In the genomic region with DNA sequence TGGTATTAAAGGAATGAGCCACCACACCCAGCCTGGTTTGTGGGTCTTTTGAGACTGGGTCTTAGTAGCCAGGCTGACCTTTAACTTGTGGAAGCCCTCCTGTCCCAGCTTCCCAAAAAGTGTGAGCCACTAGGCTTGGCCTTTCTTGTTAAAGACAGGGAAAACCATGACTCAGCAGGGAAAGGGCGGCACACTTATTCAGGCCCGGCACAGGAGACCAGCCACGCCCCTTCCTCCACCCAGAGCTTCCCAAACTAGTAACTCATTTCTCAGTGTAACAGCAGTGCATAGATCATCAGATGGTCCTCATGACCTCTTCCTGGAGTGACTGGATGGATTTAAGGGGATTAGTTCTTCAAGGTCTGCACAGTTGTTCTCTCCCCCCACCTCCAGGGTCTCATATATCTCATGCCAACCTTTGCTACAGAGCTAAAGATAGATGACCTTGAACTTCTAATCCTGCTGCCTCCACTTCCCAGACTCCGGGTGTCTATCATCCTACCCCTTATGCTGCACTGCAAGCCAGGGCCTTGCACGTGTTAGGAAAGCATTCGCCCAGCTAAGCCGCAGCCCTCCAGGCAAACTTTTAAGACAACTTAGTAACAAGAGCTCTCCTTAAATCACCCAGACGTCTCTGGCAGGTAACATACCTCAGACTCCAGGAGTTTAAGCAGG, we compare ENCODE assay signal across 8 mouse cellular contexts. TPM values are rescaled to one million over a fixed set of nuclear protein-coding genes. Genes with fewer than 3 reads are reported as not detected.
DNase-seq lines count a peak whose midpoint lies in the region; ATAC-seq and TF ChIP-seq lines count a peak whose summit lies in the region.

No protein-coding gene starts in this region.

- no peaks in the 10 kb centered on the region for H3K36me3 ChIP-seq in heart, adult 2 months (ENCODE audit: control insufficient read depth, insufficient read depth, low read length)
- H3K36me3 ChIP-seq in heart, embryonic 15.5 days = no peaks in the 10 kb centered on the region
- no peaks in the 10 kb centered on the region for H3K36me3 ChIP-seq in liver, embryonic 13.5 days

- H3K4me3 ChIP-seq in heart, adult 2 months = no peak overlapping the region
- H3K4me3 ChIP-seq in heart, embryonic 15.5 days = no peak overlapping the region
- 0 out of 2 replicates have a peak overlapping the region, but pooled peaks have one; percentile 3 for H3K4me3 ChIP-seq in liver, embryonic 13.5 days (replicated peaks)

- H3K4me2 ChIP-seq in heart, embryonic 15.5 days = no peak overlapping the region
- H3K4me2 ChIP-seq in liver, embryonic 13.5 days = peak overlapping the region; percentile 81

- peak overlapping the region; percentile 1 for H3K27ac ChIP-seq in heart, adult 2 months
- peak overlapping the region; percentile 63 for H3K27ac ChIP-seq in heart, embryonic 15.5 days
- peak overlapping the region; percentile 67 for H3K27ac ChIP-seq in liver, embryonic 13.5 days

- peaks cover 9% of the 10 kb centered on the region for H3K4me1 ChIP-seq in heart, adult 2 months (ENCODE audit: control insufficient read depth, insufficient read depth, low read length)
- peaks cover 34% of the 10 kb centered on the region for H3K4me1 ChIP-seq in heart, embryonic 15.5 days (replicated peaks)
- H3K4me1 ChIP-seq in liver, embryonic 13.5 days (replicated peaks) = peaks cover 55% of the 10 kb centered on the region

- peak in 1 of 2 experiments; percentile 49 for DNase-seq in heart, adult 2 months
- no peak for DNase-seq in heart, postnatal 14 days
- peak; percentile 93 for DNase-seq in ZHBTc4 (ENCODE audit: low read depth, low spot score)
- DNase-seq in liver, embryonic 13.5 days = peak; percentile 51
- DNase-seq in right cerebral cortex, adult 18-20 months = no peak
- no peak for DNase-seq in right cerebral cortex, postnatal 14 days
- no peak for DNase-seq in cerebellum, postnatal 4 days (ENCODE audit: low spot score in 2 of 2)

- TF ChIP-seq CTCF in heart, adult 2 months (IDR thresholded peaks at IDR 0.05) = no peak

- H3K9me3 ChIP-seq in heart, embryonic 15.5 days (replicated peaks) = no peaks in the 10 kb centered on the region
- no peaks in the 10 kb centered on the region for H3K9me3 ChIP-seq in liver, embryonic 13.5 days (replicated peaks)

- no peaks in the 10 kb centered on the region for H3K79me2 ChIP-seq in heart, adult 2 months (replicated peaks; ENCODE audit: control insufficient read depth, insufficient read depth, low read length)

- WGBS in heart, adult 2 months = 47% methylated on average over 8 of the region's 8 CpGs
- 38% methylated on average over 8 of the region's 8 CpGs for WGBS in heart, embryonic 15.5 days
- 45% methylated on average over 8 of the region's 8 CpGs for WGBS in liver, embryonic 13.5 days (ENCODE audit: insufficient replicate concordance)

- H3K27me3 ChIP-seq in heart, adult 2 months (ENCODE audit: control insufficient read depth, insufficient read depth, low read length) = no peaks in the 10 kb centered on the region
- H3K27me3 ChIP-seq in heart, embryonic 15.5 days = no peaks in the 10 kb centered on the region
- 0 out of 2 replicates have a peak, but pooled peaks cover 2% of the 10 kb centered on the region for H3K27me3 ChIP-seq in liver, embryonic 13.5 days

- no peak overlapping the region for H3K9ac ChIP-seq in heart, adult 2 months (ENCODE audit: low read depth, low read length)
- no peak overlapping the region for H3K9ac ChIP-seq in heart, embryonic 15.5 days
- H3K9ac ChIP-seq in liver, embryonic 13.5 days = peak overlapping the region; percentile 85

- no peak for TF ChIP-seq POLR2A in heart, adult 2 months (IDR thresholded peaks at IDR 0.05; ENCODE audit: insufficient read depth, low read depth, low read length)

- 0 out of 2 replicates have a peak, but pooled peaks have one; percentile 18 for TF ChIP-seq EP300 in heart, adult 2 months (IDR thresholded peaks at IDR 0.05; ENCODE audit: insufficient read depth, low read depth, low read length)

- intact Hi-C loops in heart, adult 2 months (cut with DNase I) = no loop called here
- intact Hi-C loops in heart, postnatal 14 days (cut with DNase I) = loop anchor here (5.0 kb wide), 1 partner anchor 250 kb away; no protein-coding TSS in a partner anchor

- no peak for ATAC-seq in heart, embryonic 15.5 days (replicated peaks; ENCODE audit: insufficient number of reproducible peaks, insufficient read depth, low FRiP score, low read depth)
- peak; percentile 51 for ATAC-seq in liver, embryonic 13.5 days (ENCODE audit: low read depth)

RNA-seq across cellular contexts. Expression of a gene that starts 38.1 kb away (rescaled TPM):
- 1 to 10 TPM; 4.4 to 5.8 TPM for total RNA-seq in heart, adult 2 months (2021)
- 9.8 and 12.0 TPM in 2 replicates for polyA plus RNA-seq in heart, adult 2 months (2012; rRNA removed)
- 10 to 100 TPM; 12.9 to 13.9 TPM for total RNA-seq in heart, postnatal 14 days (2021)
- polyA plus RNA-seq in heart, embryonic 15.5 days (2015; fragmentation: Nextera tagmentation; extraction: Ambion mirVana) = 19.3 and 22.2 TPM in 2 replicates
- 1.0 and 1.2 TPM in 2 replicates for polyA plus RNA-seq in liver, embryonic 13.5 days (2015; fragmentation: Nextera tagmentation; extraction: Ambion mirVana)

Comparison
In these comparisons a context has a peak if more than half of its experiments do, and no peak if none do; other contexts are left out.
1. DNase-seq: peak in ZHBTc4 (single experiment) and liver, embryonic 13.5 days (single experiment); none in heart, postnatal 14 days (0 of 2), right cerebral cortex, adult 18-20 months (single experiment), right cerebral cortex, postnatal 14 days (single experiment) and cerebellum, postnatal 4 days (0 of 2).
2. H3K27ac ChIP-seq: peak in every context shown above with its lines; median percentile 67 in liver, embryonic 13.5 days; 63 in heart, embryonic 15.5 days; 1 in heart, adult 2 months.